Mouse (Mus musculus): ENCODE results near the gene Dupd1.

The Dupd1 gene

DNA sequence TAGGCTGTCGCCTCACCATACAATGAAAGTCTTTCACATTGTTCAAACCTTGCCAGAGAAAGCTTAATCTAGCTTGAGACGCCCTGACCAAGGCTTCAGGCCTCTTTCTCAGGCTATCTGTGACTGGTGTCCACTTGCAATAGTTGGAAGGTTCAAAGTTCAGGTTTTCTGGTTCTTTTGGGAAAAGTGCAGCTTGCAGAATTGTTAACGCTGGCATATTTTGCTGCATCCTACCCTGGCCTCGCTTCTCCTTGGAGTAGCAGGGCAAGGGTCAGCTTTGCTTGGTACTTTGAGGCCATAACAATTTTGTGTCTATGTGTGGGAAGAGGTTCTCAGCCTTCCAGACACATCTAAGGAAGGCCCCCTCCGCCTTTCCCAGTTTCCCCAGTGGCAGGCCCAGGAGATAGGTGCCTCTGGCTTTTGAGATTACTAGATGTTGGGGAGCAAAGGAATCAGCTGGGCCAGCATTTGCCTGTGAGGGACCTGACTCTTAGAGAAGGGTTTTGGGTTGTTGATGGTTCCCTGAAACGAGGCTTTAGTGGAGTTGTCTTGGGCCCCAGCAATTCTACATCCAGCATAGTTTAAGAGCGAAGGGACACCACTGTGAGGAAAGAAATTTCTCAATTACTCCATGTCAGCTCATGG, 18.1 kb downstream of the Dupd1 start:
- no peak for TF ChIP-seq GATA4 (IDR thresholded peaks at IDR 0.05; ENCODE audit: insufficient replicate concordance, low read length)

DNA sequence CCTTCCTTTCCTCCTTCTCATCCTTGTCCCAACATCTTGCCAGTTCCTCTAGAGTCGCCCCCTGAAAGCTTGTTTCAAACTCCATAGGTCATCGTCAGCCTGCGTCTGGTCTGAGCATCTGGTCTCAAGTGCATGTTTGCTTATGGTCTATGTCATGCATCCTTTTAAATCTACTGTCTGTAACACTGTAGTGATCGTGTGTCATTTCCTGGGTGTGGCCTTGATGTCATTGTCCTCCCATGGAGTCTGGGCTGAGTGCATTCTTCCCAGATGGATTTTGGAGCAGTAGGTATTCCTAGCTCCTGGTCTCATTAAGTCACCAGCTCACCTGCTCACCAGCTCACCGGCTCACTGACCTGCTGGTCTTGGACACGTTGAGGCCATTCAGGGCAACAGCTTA, 19.4 kb downstream of the Dupd1 start:
- TF ChIP-seq GATA4 (IDR thresholded peaks at IDR 0.05; ENCODE audit: insufficient replicate concordance, low read length), result no peak

DNA sequence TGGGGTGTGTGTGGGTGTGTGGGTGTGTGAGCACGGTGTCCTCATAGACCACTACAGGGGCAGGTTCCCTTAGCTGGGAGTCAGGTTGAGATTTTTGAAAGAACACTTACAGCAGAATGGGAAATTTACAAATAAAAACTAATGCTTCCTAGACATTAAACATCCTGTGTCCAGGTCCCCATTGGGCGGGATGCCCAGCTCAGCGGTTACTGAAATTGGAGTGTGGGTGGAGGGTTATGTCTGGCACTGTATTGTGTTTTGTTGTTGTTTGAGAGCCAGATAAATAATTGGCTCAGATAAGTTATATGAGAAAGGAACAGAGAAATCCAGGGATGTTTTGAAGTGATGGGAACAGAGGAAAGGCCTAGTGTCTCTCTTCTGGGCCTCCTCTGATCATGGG, 23.3 kb downstream of the Dupd1 start:
- TF ChIP-seq GATA4 (IDR thresholded peaks at IDR 0.05; ENCODE audit: insufficient replicate concordance, low read length), result no peak

DNA sequence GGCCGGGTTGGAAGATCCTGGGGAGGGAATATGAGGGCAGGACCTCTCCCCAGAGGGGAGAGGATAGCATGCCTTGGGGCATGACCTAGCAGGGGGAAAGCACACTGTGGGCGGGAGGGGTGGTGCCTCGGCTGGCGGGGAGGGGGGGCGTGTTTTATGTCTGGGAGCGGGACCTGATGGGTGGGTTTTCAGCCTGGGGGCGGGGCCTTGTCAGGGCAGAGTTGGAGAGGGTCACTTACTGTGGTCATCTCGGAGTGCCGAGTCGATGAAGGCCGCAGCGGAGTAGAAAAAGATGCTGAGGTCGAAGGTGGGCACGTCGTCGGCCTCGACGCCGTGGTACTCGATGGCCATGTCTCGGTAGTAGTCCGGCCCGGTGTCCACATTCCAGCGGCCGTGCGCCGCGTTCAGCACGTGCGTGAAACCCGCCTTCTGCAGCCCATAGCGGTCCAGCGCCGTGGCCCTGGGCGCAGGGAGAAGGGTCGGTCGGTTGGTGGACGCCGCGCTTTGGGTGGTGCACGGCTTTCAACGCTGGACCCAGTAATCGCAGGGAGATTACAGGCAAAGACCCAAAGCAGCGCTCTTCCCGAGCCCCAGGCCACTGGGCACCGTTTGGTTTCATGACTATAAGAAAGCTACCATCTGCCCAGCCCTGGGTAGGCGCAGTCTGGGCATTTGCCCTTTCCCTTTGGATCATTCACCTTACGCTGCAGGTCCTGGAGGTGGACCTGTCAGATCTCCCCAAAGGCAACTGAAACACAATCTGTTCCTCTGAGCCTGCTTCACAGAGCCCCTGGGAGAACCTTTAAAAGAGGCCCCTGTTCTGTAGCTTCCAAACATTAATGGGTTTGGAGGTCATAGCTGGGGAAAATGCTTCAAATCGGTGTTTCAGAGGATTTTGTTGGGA, 27.7 kb downstream of the Dupd1 start:
- TF ChIP-seq GATA4 (IDR thresholded peaks at IDR 0.05; ENCODE audit: insufficient replicate concordance, low read length), result no peak

DNA sequence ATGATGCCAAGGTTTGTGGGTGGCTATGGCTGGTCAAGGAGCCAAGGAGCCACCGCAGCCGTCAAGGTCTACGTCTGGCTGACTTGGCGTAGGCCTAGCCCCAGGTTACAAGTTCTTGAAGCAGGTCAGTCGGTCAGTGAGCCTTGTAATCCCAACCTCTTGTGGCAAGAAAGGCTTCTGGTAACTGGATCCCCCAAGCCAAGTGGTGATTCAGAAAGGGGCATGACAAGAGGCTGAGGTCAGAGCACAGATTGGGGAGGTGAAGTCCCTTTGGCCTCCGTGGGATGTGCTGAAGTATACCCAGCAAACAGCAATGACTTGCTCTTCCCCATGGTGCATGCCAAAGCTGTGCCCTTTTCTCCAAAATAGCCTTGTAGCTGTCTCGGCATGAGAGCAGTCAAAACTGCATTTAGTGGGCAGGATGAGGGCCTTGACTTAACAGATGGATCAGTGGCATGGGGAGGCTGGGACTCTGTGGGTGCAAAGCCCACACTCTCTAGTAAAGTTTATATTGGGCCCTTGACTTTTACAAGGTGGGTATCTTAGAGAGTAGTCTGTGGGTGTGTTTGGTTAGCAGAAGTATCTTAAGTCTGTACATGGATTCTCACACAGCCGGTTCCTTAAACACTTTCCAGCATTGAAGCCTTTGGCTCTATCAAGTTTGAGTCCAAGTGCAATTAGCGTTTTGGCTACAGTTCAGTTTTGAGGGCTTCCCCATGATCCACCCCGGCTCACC, 28.8 kb downstream of the Dupd1 start:
- TF ChIP-seq GATA4 (IDR thresholded peaks at IDR 0.05; ENCODE audit: insufficient replicate concordance, low read length), result no peak

DNA sequence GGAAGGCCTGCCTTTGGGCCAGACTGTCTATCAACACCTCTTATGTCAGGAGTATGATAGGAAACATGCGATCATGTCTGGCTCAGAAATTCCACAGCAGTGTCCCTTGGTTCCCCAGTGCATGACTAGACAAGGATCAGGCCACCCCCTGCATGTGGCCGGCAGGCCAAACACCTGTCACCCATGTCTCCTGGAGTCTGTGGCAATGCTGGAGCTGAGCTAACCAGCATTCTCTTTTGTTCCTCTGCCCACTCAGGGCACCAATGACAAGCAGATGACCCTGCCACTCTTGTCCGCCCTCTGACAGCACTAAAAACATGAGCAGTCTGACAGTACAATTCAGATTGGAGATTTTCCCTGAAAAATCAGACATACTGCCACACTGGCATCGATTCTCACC, 30.5 kb downstream of the Dupd1 start:
- no peak for TF ChIP-seq GATA4 (IDR thresholded peaks at IDR 0.05; ENCODE audit: insufficient replicate concordance, low read length)

DNA sequence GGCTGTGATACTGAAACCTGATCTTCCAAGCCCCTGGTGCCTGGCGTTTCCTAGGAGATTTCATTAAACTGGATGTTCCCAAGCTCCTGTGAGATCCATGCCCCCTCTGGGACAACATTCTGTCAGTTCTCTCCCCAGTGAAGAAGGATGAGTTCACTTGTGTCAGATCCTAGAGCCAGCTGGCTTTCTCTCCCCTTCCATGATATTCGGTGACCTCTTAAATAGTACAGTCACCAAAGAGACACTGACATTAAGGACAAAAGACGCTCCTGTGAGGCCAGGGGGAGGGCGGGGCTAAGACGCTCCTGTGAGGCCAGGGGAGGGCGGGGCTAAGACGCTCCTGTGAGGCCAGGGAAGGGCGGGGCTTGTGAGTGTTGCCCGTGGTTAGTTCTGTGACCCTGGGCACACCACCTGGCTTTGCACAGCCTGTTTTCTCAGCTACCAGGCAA, 31.7 kb downstream of the Dupd1 start:
- TF ChIP-seq GATA4 (IDR thresholded peaks at IDR 0.05; ENCODE audit: insufficient replicate concordance, low read length), result no peak

DNA sequence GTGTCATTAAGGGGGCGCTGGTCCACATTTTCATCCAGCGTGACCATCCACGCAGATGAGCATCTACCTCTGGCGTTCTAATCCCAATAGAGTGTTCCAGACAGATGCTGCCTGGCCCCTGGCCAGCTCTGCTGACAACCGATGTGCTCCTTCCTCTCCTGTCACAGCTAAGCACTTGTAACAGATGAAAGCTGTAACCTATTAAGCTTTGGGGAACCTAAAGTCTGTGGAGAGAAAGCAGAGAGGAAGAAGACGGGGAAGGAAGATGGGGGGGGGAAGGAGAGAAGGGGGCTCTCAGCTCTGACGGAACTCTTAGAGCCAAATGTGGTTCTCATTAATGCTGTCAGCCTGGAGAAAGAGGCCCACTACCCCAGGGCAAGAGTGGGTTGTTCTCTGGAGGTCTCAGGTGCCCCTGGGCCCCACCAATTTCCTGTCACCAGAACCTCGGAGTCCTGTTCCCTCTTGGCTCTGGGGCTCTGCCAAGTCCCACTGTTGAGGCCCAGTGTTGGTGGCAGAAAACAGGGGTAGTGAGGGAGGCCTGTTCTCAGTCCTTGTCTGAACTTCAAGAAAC, 34.7 kb downstream of the Dupd1 start:
- no peak for TF ChIP-seq GATA4 (IDR thresholded peaks at IDR 0.05; ENCODE audit: insufficient replicate concordance, low read length)

DNA sequence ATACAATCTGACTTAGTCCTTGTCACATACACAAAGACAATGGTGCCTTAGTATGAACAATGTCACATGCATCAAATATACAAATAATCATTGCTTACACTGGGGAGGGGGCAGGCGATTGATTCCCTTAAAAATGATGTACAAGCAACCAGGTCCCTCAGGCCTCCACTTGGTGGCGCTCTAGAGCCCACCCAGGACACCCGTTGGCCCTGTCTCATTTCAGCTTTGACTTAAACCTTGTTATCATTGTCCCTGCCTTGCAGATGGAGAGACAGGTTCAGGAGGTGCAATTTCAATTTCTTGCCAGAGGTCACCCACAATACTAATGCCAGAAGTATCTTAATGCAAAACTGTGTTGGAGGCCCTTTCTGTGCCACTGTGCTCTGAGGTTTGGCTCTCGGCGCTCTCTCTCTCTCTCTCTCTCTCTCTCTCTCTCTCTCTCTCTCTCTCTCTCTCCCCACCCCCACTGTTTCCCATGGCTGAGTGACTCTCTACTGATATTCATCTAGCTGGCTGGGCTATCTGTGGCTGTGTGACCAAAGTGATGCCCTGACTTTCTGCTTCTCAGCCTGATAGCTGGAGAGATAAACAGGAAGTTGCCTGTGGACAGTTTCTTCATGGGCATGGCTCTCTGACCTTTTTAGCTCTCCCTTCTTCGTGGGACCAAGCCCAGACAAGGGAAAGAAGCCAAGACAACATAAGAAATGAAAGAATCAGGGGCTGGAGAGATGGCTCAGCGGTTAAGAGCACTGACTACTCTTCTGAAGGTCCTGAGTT, 35.7 kb downstream of the Dupd1 start:
- TF ChIP-seq GATA4 (IDR thresholded peaks at IDR 0.05; ENCODE audit: insufficient replicate concordance, low read length), result no peak

DNA sequence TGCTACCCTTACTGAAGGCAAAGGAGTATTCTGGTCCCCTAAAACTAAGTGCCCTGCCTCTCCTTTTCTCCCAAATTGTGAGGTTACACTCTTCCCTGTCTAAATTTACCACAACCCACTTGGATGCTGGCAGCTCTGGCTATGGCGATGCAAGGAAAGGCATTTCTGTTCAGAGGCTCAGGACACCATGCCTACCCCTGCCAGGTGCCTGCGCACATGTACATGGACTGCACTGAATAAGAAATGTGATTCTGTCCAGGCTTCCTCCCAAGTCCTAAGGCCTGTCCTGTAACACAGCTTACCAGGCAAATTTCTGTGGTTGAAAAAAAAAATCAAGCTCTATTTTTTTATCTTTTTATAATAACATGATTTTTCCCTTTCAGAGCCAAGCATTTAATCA, 38.2 kb downstream of the Dupd1 start:
- TF ChIP-seq GATA4 (IDR thresholded peaks at IDR 0.05; ENCODE audit: insufficient replicate concordance, low read length), result no peak

DNA sequence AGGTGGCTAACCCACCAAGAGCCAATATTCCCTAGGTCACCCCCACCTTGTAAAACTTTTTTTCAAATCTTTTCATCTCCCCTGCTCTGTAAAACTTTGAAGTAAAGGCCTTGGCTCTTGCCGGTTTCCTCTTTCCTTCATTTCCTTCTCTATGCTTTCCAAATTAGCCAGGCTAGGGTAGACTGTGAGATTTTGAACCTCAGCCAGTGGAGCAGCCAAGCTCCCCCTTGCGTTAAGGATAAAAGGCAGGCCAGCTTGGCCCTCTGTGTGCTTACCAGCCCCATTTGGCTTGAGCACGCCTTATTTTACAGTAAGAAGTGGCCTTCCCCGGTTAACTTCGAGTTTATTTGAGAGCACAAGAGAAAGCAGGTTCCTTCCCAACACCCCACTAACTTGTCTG, 39.9 kb downstream of the Dupd1 start:
- no peak for TF ChIP-seq GATA4 (IDR thresholded peaks at IDR 0.05; ENCODE audit: insufficient replicate concordance, low read length)

DNA sequence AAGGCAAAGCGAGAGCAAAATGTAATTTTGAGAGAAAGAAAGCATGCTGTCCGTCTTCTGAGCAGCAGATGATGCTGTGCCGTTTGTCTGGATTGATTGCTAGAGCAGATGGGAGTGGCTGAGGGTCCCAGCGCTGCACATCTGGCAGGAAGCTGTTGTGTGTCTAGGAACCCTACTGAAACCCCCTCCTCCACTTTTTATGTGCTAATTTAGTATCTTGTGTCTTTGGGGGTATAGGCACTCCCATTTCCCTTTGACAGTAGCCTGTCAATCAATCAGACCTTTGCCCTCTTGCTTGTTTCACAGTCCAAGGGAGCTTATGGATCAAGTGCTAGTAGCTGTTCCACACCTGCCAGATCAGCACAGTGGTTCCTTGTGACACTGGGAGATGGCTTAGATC, 41.3 kb downstream of the Dupd1 start:
- TF ChIP-seq GATA4 (IDR thresholded peaks at IDR 0.05; ENCODE audit: insufficient replicate concordance, low read length), result no peak

DNA sequence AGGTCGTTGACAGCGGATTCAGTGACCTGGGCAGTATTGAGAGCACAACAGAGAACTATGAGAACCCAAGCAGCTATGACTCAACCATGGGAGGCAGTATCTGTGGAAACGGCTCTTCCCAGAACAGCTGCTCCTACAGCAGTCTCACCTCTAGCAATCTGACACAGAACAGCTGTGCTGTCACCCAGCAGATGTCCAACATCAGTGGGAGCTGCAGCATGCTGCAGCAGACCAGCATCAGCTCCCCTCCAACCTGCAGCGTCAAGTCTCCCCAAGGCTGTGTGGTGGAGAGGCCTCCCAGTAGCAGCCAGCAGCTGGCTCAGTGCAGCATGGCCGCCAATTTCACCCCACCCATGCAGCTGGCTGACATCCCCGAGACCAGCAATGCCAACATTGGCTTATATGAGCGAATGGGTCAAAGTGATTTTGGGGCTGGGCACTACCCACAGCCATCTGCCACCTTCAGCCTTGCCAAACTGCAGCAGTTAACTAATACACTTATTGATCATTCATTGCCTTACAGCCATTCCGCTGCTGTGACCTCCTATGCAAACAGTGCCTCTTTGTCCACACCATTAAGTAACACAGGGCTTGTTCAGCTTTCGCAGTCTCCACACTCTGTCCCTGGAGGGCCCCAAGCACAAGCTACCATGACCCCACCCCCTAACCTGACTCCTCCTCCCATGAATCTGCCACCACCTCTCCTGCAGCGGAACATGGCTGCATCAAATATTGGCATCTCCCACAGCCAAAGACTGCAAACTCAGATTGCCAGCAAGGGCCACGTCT, 44.5 kb downstream of the Dupd1 start:
- no peak for TF ChIP-seq GATA4 (IDR thresholded peaks at IDR 0.05; ENCODE audit: insufficient replicate concordance, low read length)

DNA sequence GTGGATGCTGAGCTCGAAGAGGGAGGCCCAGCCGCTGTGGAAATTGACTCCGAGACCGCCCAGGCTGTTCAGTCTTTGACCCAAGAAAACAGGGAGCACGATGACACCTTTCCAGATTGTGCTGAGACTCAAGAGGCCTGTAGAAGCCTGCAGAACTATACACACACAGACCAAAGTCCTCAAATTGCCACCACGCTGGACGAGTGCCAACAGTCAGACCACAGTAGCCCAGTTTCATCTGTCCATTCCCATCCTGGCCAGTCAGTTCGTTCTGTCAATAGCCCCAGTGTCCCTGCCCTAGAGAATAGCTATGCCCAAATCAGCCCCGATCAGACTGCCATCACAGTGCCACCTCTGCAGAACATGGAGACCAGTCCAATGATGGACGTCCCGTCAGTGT, 45.2 kb downstream of the Dupd1 start:
- no peak for TF ChIP-seq GATA4 (IDR thresholded peaks at IDR 0.05; ENCODE audit: insufficient replicate concordance, low read length)
